Mouse (Mus musculus): ENCODE results near the gene Pla1a. TPM values are rescaled to one million over a fixed set of nuclear protein-coding genes. Genes with fewer than 3 reads are reported as not detected.
A peak's percentile ranks its signal among the peaks of the same experiment; 100 is the strongest.

The Pla1a gene
- total RNA-seq, 2 experiments from 2014 or later = 1.2 to 1.3 TPM

GRCm38 (mm10) chr16:38441611-38442010, 8.7 kb upstream of the Pla1a start:
- intact Hi-C loops (cut with DNase I) = no loop called here
- no peak for DNase-seq (ENCODE audit: low spot score in 2 of 2)

- intact Hi-C loops (cut with DNase I) = no loop called here
- no peak for DNase-seq (ENCODE audit: low spot score in 2 of 2)
Measured at GRCm38 (mm10) chr16:38440403-38440802, 7.5 kb upstream of the Pla1a start.

- intact Hi-C loops (cut with DNase I) = loop anchor here (2.0 kb wide), 1 partner anchor 70 kb away; no protein-coding TSS in a partner anchor
Measured at GRCm38 (mm10) chr16:38439190-38439589, 6.2 kb upstream of the Pla1a start.

GRCm38 (mm10) chr16:38434295-38434795, 1.4 kb upstream of the Pla1a start:
- DNase-seq (ENCODE audit: low spot score in 2 of 2) = no peak
- intact Hi-C loops (cut with DNase I) = no loop called here

More at GRCm38 (mm10) chr16:38439190-38439589, 6.2 kb upstream of the Pla1a start:
- peak in 1 of 2 experiments; percentile 64 for DNase-seq (ENCODE audit: low spot score in 2 of 2)

- intact Hi-C loops (cut with DNase I) = no loop called here
Measured at GRCm38 (mm10) chr16:38433514-38433913, 569 bp upstream of the Pla1a start.

GRCm38 (mm10) chr16:38431446-38432185, 1.3 kb downstream of the Pla1a start:
- DNase-seq (ENCODE audit: low spot score in 2 of 2) = no peak
- intact Hi-C loops (cut with DNase I) = no loop called here

More at GRCm38 (mm10) chr16:38433514-38433913, 569 bp upstream of the Pla1a start:
- DNase-seq (ENCODE audit: low spot score in 2 of 2) = no peak

GRCm38 (mm10) chr16:38425799-38426198, 7.1 kb downstream of the Pla1a start:
- no peak for DNase-seq (ENCODE audit: low spot score in 2 of 2)
- intact Hi-C loops (cut with DNase I) = no loop called here

- intact Hi-C loops (cut with DNase I) = no loop called here
- no peak for DNase-seq (ENCODE audit: low spot score in 2 of 2)
Measured at GRCm38 (mm10) chr16:38425374-38425773, 7.6 kb downstream of the Pla1a start.

- intact Hi-C loops (cut with DNase I) = no loop called here
- no peak for DNase-seq (ENCODE audit: low spot score in 2 of 2)
Measured at GRCm38 (mm10) chr16:38414953-38415352, 18.0 kb downstream of the Pla1a start.

GRCm38 (mm10) chr16:38408416-38408815, 24.5 kb downstream of the Pla1a start:
- DNase-seq (ENCODE audit: low spot score in 2 of 2) = no peak
- intact Hi-C loops (cut with DNase I) = no loop called here

- intact Hi-C loops (cut with DNase I) = no loop called here
- DNase-seq (ENCODE audit: low spot score in 2 of 2) = no peak
Measured at GRCm38 (mm10) chr16:38407584-38407983, 25.4 kb downstream of the Pla1a start.

- intact Hi-C loops (cut with DNase I) = no loop called here
- DNase-seq (ENCODE audit: low spot score in 2 of 2) = no peak
Measured at GRCm38 (mm10) chr16:38406708-38407107, 26.2 kb downstream of the Pla1a start.

GRCm38 (mm10) chr16:38406293-38406692, 26.7 kb downstream of the Pla1a start:
- intact Hi-C loops (cut with DNase I) = no loop called here
- DNase-seq (ENCODE audit: low spot score in 2 of 2) = no peak

GRCm38 (mm10) chr16:38403639-38404038, 29.3 kb downstream of the Pla1a start:
- intact Hi-C loops (cut with DNase I) = no loop called here
- no peak for DNase-seq (ENCODE audit: low spot score in 2 of 2)

- no peak for DNase-seq (ENCODE audit: low spot score in 2 of 2)
- intact Hi-C loops (cut with DNase I) = no loop called here
Measured at GRCm38 (mm10) chr16:38401468-38401867, 31.5 kb downstream of the Pla1a start.

GRCm38 (mm10) chr16:38400311-38400960, 32.5 kb downstream of the Pla1a start:
- intact Hi-C loops (cut with DNase I) = no loop called here
- no peak for DNase-seq (ENCODE audit: low spot score in 2 of 2)

- DNase-seq (ENCODE audit: low spot score in 2 of 2) = peak; percentile 28 to 33
- intact Hi-C loops (cut with DNase I) = no loop called here
Measured at GRCm38 (mm10) chr16:38399531-38400231, 33.3 kb downstream of the Pla1a start.

GRCm38 (mm10) chr16:38399076-38399475, 33.9 kb downstream of the Pla1a start:
- intact Hi-C loops (cut with DNase I) = no loop called here
- DNase-seq (ENCODE audit: low spot score in 2 of 2) = no peak

GRCm38 (mm10) chr16:38398266-38398665, 34.7 kb downstream of the Pla1a start:
- intact Hi-C loops (cut with DNase I) = no loop called here
- DNase-seq (ENCODE audit: low spot score in 2 of 2) = no peak

- no peak for DNase-seq (ENCODE audit: low spot score in 2 of 2)
- intact Hi-C loops (cut with DNase I) = no loop called here
Measured at GRCm38 (mm10) chr16:38396155-38396554, 36.8 kb downstream of the Pla1a start.

Data from left cerebral cortex, postnatal 25 days (tissue).